Mouse (Mus musculus): ENCODE measurements around the gene Arntl2.

- TF ChIP-seq CTCF (conservative IDR thresholded peaks at IDR 0.05 in 1 of 2, IDR thresholded peaks at IDR 0.05 in 1 of 2; ENCODE audit: low read depth in 2 of 2, low read length in 2 of 2) (no peak), E2F4 (IDR thresholded peaks at IDR 0.05; ENCODE audit: insufficient replicate concordance, low read depth, low read length) (no peak), PAX5 (IDR thresholded peaks at IDR 0.05; ENCODE audit: low read length) (no peak), EP300 (IDR thresholded peaks at IDR 0.05; ENCODE audit: low read length) (no peak), USF1 (IDR thresholded peaks at IDR 0.05; ENCODE audit: low read depth, low read length) (no peak), SMC3 (IDR thresholded peaks at IDR 0.05; ENCODE audit: low read depth, low read length) (no peak), ELF1 (IDR thresholded peaks at IDR 0.05; ENCODE audit: low read depth, low read length) (no peak), JUND (conservative IDR thresholded peaks at IDR 0.05; ENCODE audit: low read depth, low read length) (no peak), ZKSCAN1 (IDR thresholded peaks at IDR 0.05; ENCODE audit: borderline replicate concordance, low read depth, low read length) (no peak), MAX (IDR thresholded peaks at IDR 0.05; ENCODE audit: low read length) (no peak), POLR2A (IDR thresholded peaks at IDR 0.05; ENCODE audit: low read depth, low read length) (no peak), POLR2AphosphoS2 (IDR thresholded peaks at IDR 0.05; ENCODE audit: low read depth, low read length) (no peak)
Measured at GRCm38 (mm10) chr6:146852739-146853138, 56.9 kb downstream of the Arntl2 start.

Measured in CH12.LX (cell line).